Mouse (Mus musculus) neural tube, embryonic 14.5 days (tissue): ENCODE measurements around the gene Rrp1b. TPM values are rescaled to one million over a fixed set of nuclear protein-coding genes. Genes with fewer than 3 reads are reported as not detected.

Source experiments
- ATAC-seq: fragments of 200-750 bp; cut with Nextera tagmentation; 2 replicates; pipeline ENCODE4 v1.8.0; 2017; ENCODE audit warnings: low read depth, mild to moderate bottlenecking, moderate TSS enrichment, moderate library complexity
- H3K27ac ChIP-seq: fragments of 300-500 bp; sonication (generic); 2 replicates; pipeline ENCODE4 v1.5.1; 2014; ENCODE audit warnings: low read depth, mild to moderate bottlenecking, control low read depth, low read length, moderate library complexity, mixed read lengths
- H3K27me3 ChIP-seq: fragments of 300-500 bp; sonication (generic); 2 replicates; pipeline ENCODE4 v1.6.1; 2014; ENCODE audit warnings: low read length; ENCODE audit not compliant: control insufficient read depth, insufficient read depth
- H3K36me3 ChIP-seq: fragments of 300-500 bp; sonication (generic); 2 replicates; pipeline ENCODE4 v1.6.1; 2014; ENCODE audit warnings: low read length, mixed read lengths; ENCODE audit not compliant: control insufficient read depth, insufficient read depth
- H3K4me1 ChIP-seq: fragments of 300-500 bp; sonication (generic); 2 replicates; pipeline ENCODE4 v1.6.1; 2014; ENCODE audit warnings: low read length; ENCODE audit not compliant: control insufficient read depth, insufficient read depth
- H3K4me2 ChIP-seq: fragments of 300-500 bp; sonication (generic); 2 replicates; pipeline ENCODE4 v1.6.1; 2014; ENCODE audit warnings: mild to moderate bottlenecking, low read depth, low read length, control low read depth
- H3K4me3 ChIP-seq: fragments of 300-500 bp; sonication (generic); 2 replicates; pipeline ENCODE4 v1.5.1; 2014; ENCODE audit warnings: low read depth, low read length, control low read depth, mixed read lengths
- H3K9ac ChIP-seq: fragments of 300-500 bp; sonication (generic); replicated peaks from 2 replicates; pipeline ENCODE4 v1.6.1; 2014; ENCODE audit warnings: low read depth, mild to moderate bottlenecking, control low read depth, low read length, mixed read lengths
- H3K9me3 ChIP-seq: fragments of 300-500 bp; sonication (generic); 2 replicates; pipeline ENCODE4 v1.6.1; 2016; ENCODE audit warnings: low read length; ENCODE audit not compliant: control insufficient read depth
- WGBS: fragments of 180-500 bp; shearing (Covaris S2); extraction: QIAGEN DNeasy Blood & Tissue Kit; methylation state at CpG from one replicate; pipeline ENCODE4 v1.1.7; 2014; 5-methylcytosine and 5-hydroxymethylcytosine counted together
- polyA plus RNA-seq: library from polyadenylated mRNA; unstranded; fragments of >200 nt; fragmentation: Nextera tagmentation; extraction: Ambion mirVana; gene quantifications from 2 replicates; pipeline ENCODE4 v1.2.1, GENCODE M21; 2014

Rrp1b gene
- polyA plus RNA-seq, result 30.1 and 40.8 TPM in 2 replicates

GRCm38 (mm10) chr17:32035609-32036508 is at the start of gene Rrp1b, which contains the start of gene Hsf2bp:
Gene Rrp1b (plus strand): TSS chr17:32036100.
Gene Hsf2bp (minus strand): TSS chr17:32036349.
- no peaks in the 10 kb centered on the region for H3K36me3 ChIP-seq
- 5% methylated on average over 52 of the region's 52 CpGs for WGBS
- peak within 1 kb of the TSS; percentile 76 for H3K9ac ChIP-seq
- peaks cover 18% of the 10 kb centered on the region for H3K4me1 ChIP-seq
- H3K4me2 ChIP-seq, result peak within 1 kb of the TSS; percentile 95
- peak; percentile 96 for ATAC-seq
- H3K27ac ChIP-seq, result peak within 1 kb of the TSS; percentile 71
- peak within 1 kb of the TSS; percentile 83 for H3K4me3 ChIP-seq
- H3K9me3 ChIP-seq, result no peaks in the 10 kb centered on the region
- no peaks in the 10 kb centered on the region for H3K27me3 ChIP-seq

- WGBS, result 94% methylated on average over 1 of the region's 1 CpGs
- ATAC-seq, result no peak
These were observed 49.0 kb upstream of the Rrp1b start for GRCm38 (mm10) chr17:31986915-31987314.

GRCm38 (mm10) chr17:31989035-31989434 is 46.9 kb upstream of the Rrp1b start:
- H3K27ac ChIP-seq, result no peak overlapping the region
- 91% methylated on average over 2 of the region's 2 CpGs for WGBS
- H3K27me3 ChIP-seq, result no peaks in the 10 kb centered on the region
- no peak for ATAC-seq
- no peaks in the 10 kb centered on the region for H3K4me1 ChIP-seq
- H3K9ac ChIP-seq, result no peak overlapping the region
- no peaks in the 10 kb centered on the region for H3K9me3 ChIP-seq
- no peak overlapping the region for H3K4me3 ChIP-seq
- H3K4me2 ChIP-seq, result no peak overlapping the region
- no peaks in the 10 kb centered on the region for H3K36me3 ChIP-seq

More at GRCm38 (mm10) chr17:31986915-31987314, 49.0 kb upstream of the Rrp1b start:
- no peaks in the 10 kb centered on the region for H3K9me3 ChIP-seq
- H3K9ac ChIP-seq, result no peak overlapping the region
- no peak overlapping the region for H3K27ac ChIP-seq
- no peaks in the 10 kb centered on the region for H3K27me3 ChIP-seq
- no peak overlapping the region for H3K4me3 ChIP-seq
- H3K4me1 ChIP-seq, result no peaks in the 10 kb centered on the region
- no peak overlapping the region for H3K4me2 ChIP-seq
- H3K36me3 ChIP-seq, result no peaks in the 10 kb centered on the region

- Histone ChIP-seq H3K9ac (no peak overlapping the region), H3K27ac (no peak overlapping the region), H3K27me3 (no peaks in the 10 kb centered on the region), H3K9me3 (no peaks in the 10 kb centered on the region), H3K4me3 (no peak overlapping the region), H3K36me3 (no peaks in the 10 kb centered on the region), H3K4me2 (no peak overlapping the region), H3K4me1 (no peaks in the 10 kb centered on the region)
- WGBS, result 73% methylated on average over 2 of the region's 2 CpGs
- ATAC-seq, result no peak
These were observed 43.9 kb upstream of the Rrp1b start for GRCm38 (mm10) chr17:31992004-31992403.

GRCm38 (mm10) chr17:31993354-31993753 is 42.5 kb upstream of the Rrp1b start:
- 83% methylated on average over 1 of the region's 1 CpGs for WGBS
- Histone ChIP-seq H3K36me3 (no peaks in the 10 kb centered on the region), H3K27ac (no peak overlapping the region), H3K4me1 (no peaks in the 10 kb centered on the region), H3K27me3 (no peaks in the 10 kb centered on the region), H3K4me3 (no peak overlapping the region), H3K4me2 (no peak overlapping the region), H3K9ac (no peak overlapping the region), H3K9me3 (no peaks in the 10 kb centered on the region)
- ATAC-seq, result no peak

- Histone ChIP-seq H3K4me2 (no peak overlapping the region), H3K27me3 (no peaks in the 10 kb centered on the region), H3K4me1 (no peaks in the 10 kb centered on the region), H3K9ac (no peak overlapping the region), H3K36me3 (no peaks in the 10 kb centered on the region), H3K27ac (no peak overlapping the region), H3K4me3 (no peak overlapping the region), H3K9me3 (no peaks in the 10 kb centered on the region)
- no peak for ATAC-seq
These were observed 41.8 kb upstream of the Rrp1b start for GRCm38 (mm10) chr17:31994132-31994531.

- H3K9ac ChIP-seq, result no peak overlapping the region
- 83% methylated on average over 2 of the region's 2 CpGs for WGBS
- H3K36me3 ChIP-seq, result no peaks in the 10 kb centered on the region
These were observed 40.1 kb upstream of the Rrp1b start for GRCm38 (mm10) chr17:31995784-31996183.

GRCm38 (mm10) chr17:31996331-31996730 is 39.6 kb upstream of the Rrp1b start:
- no peaks in the 10 kb centered on the region for H3K9me3 ChIP-seq
- no peak overlapping the region for H3K27ac ChIP-seq
- ATAC-seq, result no peak
- H3K9ac ChIP-seq, result no peak overlapping the region
- H3K27me3 ChIP-seq, result no peaks in the 10 kb centered on the region
- no peak overlapping the region for H3K4me3 ChIP-seq
- no peaks in the 10 kb centered on the region for H3K36me3 ChIP-seq
- WGBS, result 80% methylated on average over 4 of the region's 4 CpGs
- H3K4me2 ChIP-seq, result no peak overlapping the region
- H3K4me1 ChIP-seq, result no peaks in the 10 kb centered on the region

More at GRCm38 (mm10) chr17:31995784-31996183, 40.1 kb upstream of the Rrp1b start:
- H3K27ac ChIP-seq, result no peak overlapping the region
- no peaks in the 10 kb centered on the region for H3K4me1 ChIP-seq
- no peak overlapping the region for H3K4me2 ChIP-seq
- no peaks in the 10 kb centered on the region for H3K27me3 ChIP-seq
- H3K9me3 ChIP-seq, result no peaks in the 10 kb centered on the region
- ATAC-seq, result no peak
- no peak overlapping the region for H3K4me3 ChIP-seq

- 82% methylated on average over 1 of the region's 1 CpGs for WGBS
- H3K4me3 ChIP-seq, result no peak overlapping the region
These were observed 37.5 kb upstream of the Rrp1b start for GRCm38 (mm10) chr17:31998351-31998750.

More at GRCm38 (mm10) chr17:31998351-31998750, 37.5 kb upstream of the Rrp1b start:
- Histone ChIP-seq H3K36me3 (no peaks in the 10 kb centered on the region), H3K27ac (no peak overlapping the region), H3K27me3 (no peaks in the 10 kb centered on the region), H3K4me1 (no peaks in the 10 kb centered on the region), H3K9me3 (no peaks in the 10 kb centered on the region), H3K9ac (no peak overlapping the region), H3K4me2 (no peak overlapping the region)
- no peak for ATAC-seq
